Mouse (Mus musculus): ENCODE measurements around the gene Phgdh. TPM values are rescaled to one million over a fixed set of nuclear protein-coding genes. Genes with fewer than 3 reads are reported as not detected.

The Phgdh gene
- total RNA-seq, 1 experiment, result 162 TPM

DNA sequence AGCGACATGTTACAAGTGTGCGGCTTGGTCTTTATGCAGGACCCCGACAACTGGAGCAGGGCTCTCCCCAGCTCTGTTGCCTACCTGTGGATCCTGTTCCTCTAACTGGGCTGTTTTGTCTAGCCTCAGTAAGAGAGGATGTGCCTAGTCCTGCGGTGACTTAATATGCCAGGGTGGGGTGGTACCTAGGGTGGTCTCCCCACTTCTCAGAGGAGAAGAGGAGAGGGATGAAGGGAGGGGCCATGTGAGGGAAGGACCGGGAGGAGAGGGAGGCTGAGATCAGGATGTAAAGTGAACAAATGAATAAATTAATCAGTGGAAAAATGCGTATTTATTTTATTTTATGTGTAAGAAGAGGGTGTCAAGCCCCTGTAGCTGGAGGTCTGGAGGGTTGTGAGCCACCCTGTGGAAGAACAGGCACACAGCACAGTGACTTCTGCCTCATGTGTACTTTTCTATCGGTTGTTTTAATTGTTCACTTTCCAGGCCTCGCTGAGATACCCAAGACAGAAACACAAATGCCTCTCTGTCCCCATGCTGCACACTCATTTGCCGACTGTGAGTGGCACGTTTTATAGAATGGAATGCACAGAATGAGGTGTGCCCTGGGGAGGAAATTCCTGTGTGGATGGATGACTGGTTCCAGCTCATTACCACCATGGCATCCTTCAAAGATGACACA lies 15.7 kb upstream of the Phgdh start:
- Histone ChIP-seq H3K9me3 (ENCODE audit: control insufficient read depth, insufficient read depth, low read depth, low read length) (no peaks in the 10 kb centered on the region), H3K9ac (ENCODE audit: insufficient read depth, low read depth, low read length, poor library complexity, severe bottlenecking) (no peak overlapping the region), H3K36me3 (ENCODE audit: control insufficient read depth, insufficient read depth, low read length, poor library complexity, severe bottlenecking) (no peaks in the 10 kb centered on the region), H3K4me3 (ENCODE audit: insufficient read depth in 1 of 2, low read depth in 1 of 2, low read length in 2 of 2, poor library complexity in 1 of 2, severe bottlenecking in 1 of 2) (no peak overlapping the region), H3K27ac (ENCODE audit: insufficient read depth, low read depth, low read length, poor library complexity, severe bottlenecking) (no peak overlapping the region), H3K4me1 (ENCODE audit: control insufficient read depth in 2 of 2, insufficient read depth in 2 of 2, low read length in 2 of 2, poor library complexity in 1 of 2) (0 out of 4 replicates have a peak, but pooled peaks cover 0 to 2% of the 10 kb centered on the region in 2 experiments)
- DNase-seq (ENCODE audit: low read depth, low spot score), result no peak
- in situ Hi-C loops (cut with MboI; ENCODE audit: low sequenced_read_pairs in 2 of 2, unreplicated experiment in 2 of 2), result no loop called here
- TF ChIP-seq CHD2 (IDR thresholded peaks at IDR 0.05; ENCODE audit: low read depth, low read length) (no peak), HCFC1 (IDR thresholded peaks at IDR 0.05; ENCODE audit: borderline replicate concordance, insufficient read depth, low read length) (no peak), ZC3H11A (IDR thresholded peaks at IDR 0.05; ENCODE audit: borderline replicate concordance, low read depth, low read length) (no peak), ZNF384 (IDR thresholded peaks at IDR 0.05; ENCODE audit: low read depth, low read length) (no peak), MAFK (IDR thresholded peaks at IDR 0.05; ENCODE audit: insufficient read depth, low read depth, low read length) (no peak)

DNA sequence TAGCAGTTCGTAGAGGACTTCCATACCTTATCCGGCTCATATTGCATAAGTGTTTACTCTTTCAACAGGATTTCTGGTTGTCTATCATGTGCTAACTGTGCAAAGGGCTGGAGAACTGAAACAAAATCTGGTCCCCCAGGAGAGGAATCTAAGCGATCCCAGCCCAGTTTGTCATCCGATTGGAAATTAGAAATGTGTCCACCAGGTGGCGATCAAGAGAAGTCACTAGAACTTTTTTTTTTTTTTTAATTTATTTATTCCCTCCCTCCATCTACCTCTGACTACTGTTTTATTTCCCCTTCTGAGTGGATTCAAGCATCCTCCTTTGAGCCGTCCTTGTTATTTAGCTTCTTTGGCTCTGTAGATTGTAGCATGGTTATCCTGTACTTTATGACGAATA lies 14.1 kb upstream of the Phgdh start:
- Histone ChIP-seq H3K27ac (ENCODE audit: insufficient read depth, low read depth, low read length, poor library complexity, severe bottlenecking) (no peak overlapping the region), H3K4me1 (ENCODE audit: control insufficient read depth in 2 of 2, insufficient read depth in 2 of 2, low read length in 2 of 2, poor library complexity in 1 of 2) (peaks cover 10 to 13% of the 10 kb centered on the region in 2 experiments; a peak in 3 of 4 replicates), H3K36me3 (ENCODE audit: control insufficient read depth, insufficient read depth, low read length, poor library complexity, severe bottlenecking) (no peaks in the 10 kb centered on the region), H3K9ac (ENCODE audit: insufficient read depth, low read depth, low read length, poor library complexity, severe bottlenecking) (no peak overlapping the region), H3K4me3 (ENCODE audit: insufficient read depth in 1 of 2, low read depth in 1 of 2, low read length in 2 of 2, poor library complexity in 1 of 2, severe bottlenecking in 1 of 2) (no peak overlapping the region), H3K9me3 (ENCODE audit: control insufficient read depth, insufficient read depth, low read depth, low read length) (no peaks in the 10 kb centered on the region)
- peak; percentile 51 for DNase-seq (ENCODE audit: low read depth, low spot score)
- in situ Hi-C loops (cut with MboI; ENCODE audit: low sequenced_read_pairs in 2 of 2, unreplicated experiment in 2 of 2), result no loop called here
- no peak for TF ChIP-seq ZC3H11A (IDR thresholded peaks at IDR 0.05; ENCODE audit: borderline replicate concordance, low read depth, low read length)
- TF ChIP-seq ZNF384 (IDR thresholded peaks at IDR 0.05; ENCODE audit: low read depth, low read length), result peak; percentile 98

DNA sequence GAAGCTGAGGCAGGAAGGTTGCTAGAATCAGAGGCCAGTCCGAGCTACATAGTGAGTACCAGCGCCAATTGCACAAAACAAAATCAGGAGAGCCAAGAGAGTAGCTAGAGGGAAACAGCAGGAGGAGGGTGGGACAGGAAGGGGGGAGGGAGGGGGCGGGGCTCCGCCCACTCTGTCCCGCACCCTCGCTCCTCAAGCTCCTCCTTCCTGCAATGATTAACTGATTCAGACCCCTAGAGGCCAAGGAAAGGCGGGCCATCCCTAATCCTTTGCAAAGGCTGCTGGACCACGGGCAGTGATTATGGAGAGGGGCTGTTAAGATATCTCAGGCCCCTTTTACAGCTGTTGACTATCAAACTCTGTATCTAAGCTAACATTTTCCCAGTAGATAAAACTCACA lies 8.9 kb upstream of the Phgdh start:
- in situ Hi-C loops (cut with MboI; ENCODE audit: low sequenced_read_pairs in 2 of 2, unreplicated experiment in 2 of 2), result no loop called here
- no peak overlapping the region for H3K9ac ChIP-seq (ENCODE audit: insufficient read depth, low read depth, low read length, poor library complexity, severe bottlenecking)
- H3K9me3 ChIP-seq (ENCODE audit: control insufficient read depth, insufficient read depth, low read depth, low read length), result no peaks in the 10 kb centered on the region
- no peaks in the 10 kb centered on the region for H3K36me3 ChIP-seq (ENCODE audit: control insufficient read depth, insufficient read depth, low read length, poor library complexity, severe bottlenecking)
- no peak overlapping the region for H3K27ac ChIP-seq (ENCODE audit: insufficient read depth, low read depth, low read length, poor library complexity, severe bottlenecking)
- peak; percentile 65 for DNase-seq (ENCODE audit: low read depth, low spot score)
- peak overlapping the region in 1 of 2 experiments; percentile 36; a peak in 2 of 4 replicates for H3K4me3 ChIP-seq (ENCODE audit: insufficient read depth in 1 of 2, low read depth in 1 of 2, low read length in 2 of 2, poor library complexity in 1 of 2, severe bottlenecking in 1 of 2)
- TF ChIP-seq MAFK (IDR thresholded peaks at IDR 0.05; ENCODE audit: insufficient read depth, low read depth, low read length), result no peak
- TF ChIP-seq CHD2 (IDR thresholded peaks at IDR 0.05; ENCODE audit: low read depth, low read length), result no peak
- no peak for TF ChIP-seq HCFC1 (IDR thresholded peaks at IDR 0.05; ENCODE audit: borderline replicate concordance, insufficient read depth, low read length)
- no peak for TF ChIP-seq ZC3H11A (IDR thresholded peaks at IDR 0.05; ENCODE audit: borderline replicate concordance, low read depth, low read length)
- no peak for TF ChIP-seq ZNF384 (IDR thresholded peaks at IDR 0.05; ENCODE audit: low read depth, low read length)
- peaks cover 11 to 19% of the 10 kb centered on the region in 2 experiments; a peak in 3 of 4 replicates for H3K4me1 ChIP-seq (ENCODE audit: control insufficient read depth in 2 of 2, insufficient read depth in 2 of 2, low read length in 2 of 2, poor library complexity in 1 of 2)

DNA sequence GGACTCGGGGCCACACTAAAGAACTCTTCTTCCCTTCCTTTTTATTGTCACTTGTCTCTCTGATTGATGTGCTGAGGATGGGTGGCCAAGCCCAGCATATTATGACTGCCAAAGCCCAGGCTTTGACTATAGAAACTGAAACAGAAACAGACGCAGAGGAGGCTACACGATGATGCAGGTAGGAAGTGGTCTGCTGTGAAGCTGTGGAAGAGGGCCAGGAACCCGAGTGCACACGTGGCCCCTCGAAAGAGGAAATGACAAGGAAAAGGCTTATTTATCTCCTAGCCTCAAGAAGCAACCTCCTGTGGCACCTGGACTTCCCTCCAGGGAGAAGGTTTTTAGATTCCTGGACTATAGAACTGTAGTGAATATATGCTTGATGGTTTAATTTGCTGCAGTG lies 8.3 kb upstream of the Phgdh start:
- Histone ChIP-seq H3K36me3 (ENCODE audit: control insufficient read depth, insufficient read depth, low read length, poor library complexity, severe bottlenecking) (no peaks in the 10 kb centered on the region), H3K9ac (ENCODE audit: insufficient read depth, low read depth, low read length, poor library complexity, severe bottlenecking) (no peak overlapping the region), H3K9me3 (ENCODE audit: control insufficient read depth, insufficient read depth, low read depth, low read length) (no peaks in the 10 kb centered on the region), H3K4me3 (ENCODE audit: insufficient read depth in 1 of 2, low read depth in 1 of 2, low read length in 2 of 2, poor library complexity in 1 of 2, severe bottlenecking in 1 of 2) (no peak overlapping the region), H3K4me1 (ENCODE audit: control insufficient read depth in 2 of 2, insufficient read depth in 2 of 2, low read length in 2 of 2, poor library complexity in 1 of 2) (peaks cover 11 to 19% of the 10 kb centered on the region in 2 experiments; a peak in 3 of 4 replicates), H3K27ac (ENCODE audit: insufficient read depth, low read depth, low read length, poor library complexity, severe bottlenecking) (no peak overlapping the region)
- TF ChIP-seq HCFC1 (IDR thresholded peaks at IDR 0.05; ENCODE audit: borderline replicate concordance, insufficient read depth, low read length) (no peak), ZNF384 (IDR thresholded peaks at IDR 0.05; ENCODE audit: low read depth, low read length) (no peak), ZC3H11A (IDR thresholded peaks at IDR 0.05; ENCODE audit: borderline replicate concordance, low read depth, low read length) (no peak), CHD2 (IDR thresholded peaks at IDR 0.05; ENCODE audit: low read depth, low read length) (no peak), MAFK (IDR thresholded peaks at IDR 0.05; ENCODE audit: insufficient read depth, low read depth, low read length) (no peak)
- in situ Hi-C loops (cut with MboI; ENCODE audit: low sequenced_read_pairs in 2 of 2, unreplicated experiment in 2 of 2), result no loop called here
- no peak for DNase-seq (ENCODE audit: low read depth, low spot score)

Measured in ES-E14 (cell line).